Mouse (Mus musculus) ES-Bruce4 (cell line): ENCODE results near the gene Creld2.

Experiments
- CTCF ChIP-seq: IDR thresholded peaks from one replicate; pipeline ENCODE4 v1.8.1; 2011; ENCODE audit warnings: low read depth, low read length
- EP300 ChIP-seq: IDR thresholded peaks from 2 replicates; pipeline ENCODE4 v1.6.1; 2011; ENCODE audit warnings: low read depth, low read length; ENCODE audit not compliant: insufficient read depth
- POLR2A ChIP-seq: IDR thresholded peaks from one replicate; pipeline ENCODE4 v1.8.1; 2011; ENCODE audit warnings: low read length; ENCODE audit not compliant: insufficient read depth

GRCm38 (mm10) chr15:88848661-88849060 lies 29.2 kb downstream of the Creld2 start:
- TF ChIP-seq CTCF (no peak), EP300 (no peak), POLR2A (no peak)
